Mouse (Mus musculus): ENCODE measurements around the gene Abtb1.
A peak's percentile ranks its signal among the peaks of the same experiment; 100 is the strongest.

Gene Abtb1

DNA sequence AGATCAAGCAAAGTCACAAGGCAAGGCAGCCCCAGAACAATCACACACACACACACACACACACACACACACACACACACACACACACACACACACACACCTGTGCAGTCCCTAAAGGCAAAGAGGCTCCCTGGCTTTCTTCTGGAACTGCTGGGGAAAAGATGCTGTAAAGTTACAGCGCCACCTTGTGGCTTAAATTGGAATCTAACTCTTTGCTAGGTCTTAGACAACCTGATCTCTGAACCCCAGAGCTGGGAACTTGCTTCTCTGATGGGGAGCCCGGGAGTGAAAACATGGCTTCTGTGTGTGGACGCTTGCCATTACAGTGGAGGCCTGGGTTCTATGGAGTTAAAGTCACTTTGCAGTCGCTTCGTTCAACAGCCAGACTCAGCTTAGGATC is 13.9 kb upstream of the Abtb1 start:
- peak; percentile 67 for DNase-seq (ENCODE audit: low read depth, low spot score)

DNA sequence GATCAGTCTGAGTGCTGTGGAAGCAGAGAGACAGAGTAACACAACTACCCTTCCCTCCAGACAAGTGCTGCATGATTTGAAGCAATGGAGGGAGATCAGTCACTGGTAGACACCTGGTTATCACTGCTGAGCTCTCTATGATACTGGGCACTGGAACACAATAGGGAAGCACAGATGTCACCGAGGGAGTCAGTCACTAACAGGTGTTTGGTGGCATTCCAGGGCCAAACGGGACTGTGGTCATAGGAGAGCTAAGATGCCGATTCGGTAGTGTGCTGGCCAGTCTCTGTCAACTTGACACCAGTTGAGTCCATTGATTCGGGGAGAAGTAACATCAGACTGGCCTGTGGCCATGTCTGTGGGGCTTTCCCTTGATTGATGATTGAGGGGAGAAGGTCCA is 12.7 kb upstream of the Abtb1 start:
- DNase-seq (ENCODE audit: low read depth, low spot score), result no peak

DNA sequence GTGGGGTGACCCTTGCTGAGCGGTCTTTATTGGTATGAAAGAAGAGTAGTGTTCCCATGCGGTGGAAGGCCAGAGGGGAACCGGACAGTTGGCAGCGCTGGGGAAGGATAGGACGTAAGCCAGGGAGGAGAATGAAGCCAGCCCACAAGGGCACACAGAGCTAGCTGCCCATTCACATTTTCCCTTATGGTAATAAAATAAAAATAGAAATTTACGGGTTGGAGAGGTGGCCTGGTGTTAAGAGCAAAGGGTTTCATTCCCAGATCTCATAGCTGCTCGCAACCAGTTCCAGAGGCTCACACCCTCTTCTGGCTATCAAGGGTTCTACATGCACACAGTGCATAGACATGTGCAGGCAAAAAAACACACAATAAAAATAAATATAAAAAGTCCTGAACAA is 8.2 kb upstream of the Abtb1 start:
- DNase-seq (ENCODE audit: low read depth, low spot score), result no peak

DNA sequence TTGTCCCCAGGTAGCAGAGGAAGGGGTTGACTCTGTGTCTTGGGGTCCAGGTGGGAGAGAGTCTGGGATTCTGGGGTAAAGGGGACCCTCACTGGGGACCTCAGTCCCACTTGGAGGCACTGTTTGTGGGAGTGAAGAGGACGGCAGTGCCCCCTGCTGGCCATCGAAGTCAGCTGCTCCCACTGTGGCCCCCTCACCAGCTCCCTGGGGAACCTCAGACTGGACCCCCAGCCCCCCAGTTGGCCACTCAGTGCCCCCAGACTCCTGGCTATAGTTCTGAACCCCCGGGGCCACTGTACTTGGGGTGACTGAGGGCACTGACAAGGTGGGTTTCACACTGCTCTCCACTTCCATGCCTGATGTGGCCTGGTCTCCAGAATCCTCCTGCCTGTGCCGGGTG is 7.5 kb upstream of the Abtb1 start:
- DNase-seq (ENCODE audit: low read depth, low spot score), result no peak

DNA sequence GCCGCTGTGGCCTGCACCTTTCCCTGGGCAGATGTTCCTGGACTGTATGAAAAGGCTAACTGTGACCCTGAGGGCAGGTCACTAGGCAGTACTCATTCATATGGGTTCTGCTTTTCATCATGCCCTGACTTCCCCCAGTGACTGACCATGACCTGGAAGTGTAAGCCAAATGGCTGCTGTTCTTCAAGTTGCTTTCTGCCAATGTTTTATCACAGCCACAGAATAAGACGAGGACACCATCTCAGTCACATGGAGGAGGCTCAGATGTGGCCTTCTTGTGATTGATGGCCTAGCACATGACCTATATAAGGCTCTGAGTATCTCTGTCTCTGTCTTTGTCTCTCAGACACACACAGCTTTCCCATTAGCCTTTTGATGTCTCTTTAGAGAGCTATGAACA is 5.8 kb upstream of the Abtb1 start:
- no peak for DNase-seq (ENCODE audit: low read depth, low spot score)

DNA sequence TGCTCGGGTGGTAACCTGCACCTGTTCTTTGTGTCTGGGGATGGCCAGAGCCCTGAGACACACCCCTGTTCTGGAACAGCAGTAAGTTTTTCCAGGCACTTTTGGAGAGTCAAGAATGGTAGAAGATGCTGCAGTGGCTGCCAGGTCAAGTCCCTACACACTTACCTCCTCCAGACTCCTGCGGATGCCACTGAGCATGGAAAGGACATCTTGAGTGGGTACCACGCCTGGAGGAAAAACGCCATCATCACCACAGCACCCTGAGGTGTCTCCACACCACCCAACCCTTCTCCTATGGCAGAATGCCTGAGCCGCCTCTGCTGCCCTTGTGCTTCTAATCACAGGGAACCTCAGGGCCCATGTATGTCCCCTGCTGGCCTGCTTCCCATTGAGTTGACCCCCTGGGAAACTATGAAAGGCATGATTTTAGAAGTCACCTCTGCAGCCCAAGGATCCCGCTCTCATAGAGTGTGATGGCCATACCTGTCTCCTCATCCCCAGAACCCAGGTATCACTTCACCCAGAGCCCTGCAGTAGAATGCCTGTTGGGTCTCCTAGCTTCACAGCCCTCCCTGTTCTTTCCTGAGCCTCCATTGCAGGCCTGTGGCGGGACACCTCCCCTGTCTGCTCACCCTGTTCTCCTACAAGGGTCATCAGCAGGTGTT is 3.2 kb upstream of the Abtb1 start:
- no peak for DNase-seq (ENCODE audit: low read depth, low spot score)

DNA sequence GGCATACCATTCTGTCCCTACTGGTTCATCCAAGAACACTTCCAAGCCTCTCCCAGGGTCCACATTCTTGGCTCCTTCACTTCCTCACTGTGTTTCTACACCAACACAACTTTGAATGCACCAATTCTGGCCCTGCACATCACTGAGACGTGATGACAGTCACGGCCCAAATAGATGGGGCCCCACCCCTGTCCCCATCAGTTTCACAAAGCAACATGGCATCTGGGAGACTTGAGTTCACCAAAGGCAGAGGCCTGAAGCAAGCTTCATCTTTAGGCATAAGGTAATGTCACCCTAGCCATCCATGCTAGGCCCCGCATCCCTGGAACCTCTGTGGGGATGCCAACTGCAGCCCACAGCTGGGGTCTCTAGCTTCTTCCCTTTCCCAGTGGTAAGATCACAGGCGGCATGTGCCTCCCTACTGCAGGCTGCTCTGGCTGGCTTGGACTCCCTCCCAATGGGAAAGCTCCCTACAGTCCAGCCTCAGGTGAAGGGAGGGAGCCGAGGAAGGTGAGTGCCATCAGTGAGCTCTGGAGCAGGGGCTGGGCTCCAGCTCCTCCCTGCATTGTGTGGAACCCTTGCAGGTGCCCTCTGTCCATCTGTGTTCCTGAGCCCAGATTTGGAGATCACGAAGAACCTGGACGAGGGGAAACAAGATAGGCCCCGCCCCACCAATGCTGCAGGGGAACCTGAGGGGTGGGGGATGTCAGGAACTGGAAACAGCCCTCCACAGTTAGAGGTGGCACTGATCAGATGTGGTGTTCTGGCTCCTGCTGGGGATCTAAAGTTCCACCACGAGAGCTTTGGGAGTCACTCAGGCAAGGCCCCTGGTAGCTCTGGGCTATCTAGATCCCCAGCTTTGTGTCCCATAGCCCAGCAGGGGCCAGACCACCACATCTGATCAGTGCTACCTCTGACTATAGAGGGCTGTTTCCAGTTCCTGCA is 2.3 kb upstream of the Abtb1 start:
- DNase-seq (ENCODE audit: low read depth, low spot score), result no peak

DNA sequence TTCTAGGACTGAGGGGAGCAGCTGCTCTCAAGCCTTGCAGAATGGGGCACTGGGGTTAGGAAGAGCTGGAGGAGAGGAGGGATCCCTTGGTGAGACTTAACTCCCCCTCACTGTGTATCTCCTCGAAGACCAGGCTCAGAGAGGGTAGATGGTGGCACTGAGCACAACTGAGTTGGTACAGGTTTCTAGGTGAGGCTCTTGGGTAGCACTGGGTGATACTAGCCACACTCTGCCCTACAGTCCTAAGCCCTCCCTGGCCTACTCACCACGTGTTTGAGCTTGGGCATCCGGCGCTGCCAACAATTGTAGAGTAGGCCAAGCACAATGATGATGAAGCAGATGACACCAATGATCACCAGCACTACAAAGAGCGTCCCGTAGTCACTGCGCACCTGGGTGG is 1.5 kb upstream of the Abtb1 start:
- DNase-seq (ENCODE audit: low read depth, low spot score), result no peak

DNA sequence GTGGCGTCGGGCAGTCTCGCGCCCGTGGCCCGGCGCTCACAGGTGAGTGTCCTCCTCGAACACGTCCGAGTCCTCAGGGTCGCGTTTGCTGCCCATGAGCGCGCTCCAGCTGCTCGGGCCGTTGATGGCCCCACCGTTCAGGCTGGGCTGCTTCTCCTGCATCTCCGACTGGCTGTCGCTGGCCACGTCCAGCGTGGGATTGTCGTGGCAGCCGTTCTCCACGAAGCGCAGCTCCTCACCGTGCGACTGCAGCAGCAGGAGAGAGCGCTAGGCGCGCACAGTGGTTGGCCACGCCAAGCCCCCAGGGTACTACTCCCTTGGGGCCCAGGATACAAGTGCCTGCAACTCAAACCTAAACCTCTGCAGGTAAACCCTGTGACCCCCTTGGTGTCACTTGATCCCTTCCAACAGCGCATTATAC is 957 bp upstream of the Abtb1 start:
- DNase-seq (ENCODE audit: low read depth, low spot score), result peak; percentile 26

DNA sequence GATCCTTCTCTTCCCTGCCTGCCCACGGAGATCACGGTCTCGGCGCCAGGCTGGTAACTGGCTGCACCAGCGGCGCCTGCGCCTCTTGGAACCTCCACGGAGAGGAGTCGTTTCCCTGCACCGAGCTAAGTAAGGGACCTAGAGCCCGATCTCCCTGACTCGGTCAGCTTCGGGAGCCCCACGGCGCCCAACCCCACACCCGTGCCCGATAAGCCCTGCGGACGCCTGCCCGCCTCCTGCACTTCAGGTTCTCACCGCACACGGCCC is 337 bp downstream of the Abtb1 start:
- DNase-seq (ENCODE audit: low read depth, low spot score), result no peak

DNA sequence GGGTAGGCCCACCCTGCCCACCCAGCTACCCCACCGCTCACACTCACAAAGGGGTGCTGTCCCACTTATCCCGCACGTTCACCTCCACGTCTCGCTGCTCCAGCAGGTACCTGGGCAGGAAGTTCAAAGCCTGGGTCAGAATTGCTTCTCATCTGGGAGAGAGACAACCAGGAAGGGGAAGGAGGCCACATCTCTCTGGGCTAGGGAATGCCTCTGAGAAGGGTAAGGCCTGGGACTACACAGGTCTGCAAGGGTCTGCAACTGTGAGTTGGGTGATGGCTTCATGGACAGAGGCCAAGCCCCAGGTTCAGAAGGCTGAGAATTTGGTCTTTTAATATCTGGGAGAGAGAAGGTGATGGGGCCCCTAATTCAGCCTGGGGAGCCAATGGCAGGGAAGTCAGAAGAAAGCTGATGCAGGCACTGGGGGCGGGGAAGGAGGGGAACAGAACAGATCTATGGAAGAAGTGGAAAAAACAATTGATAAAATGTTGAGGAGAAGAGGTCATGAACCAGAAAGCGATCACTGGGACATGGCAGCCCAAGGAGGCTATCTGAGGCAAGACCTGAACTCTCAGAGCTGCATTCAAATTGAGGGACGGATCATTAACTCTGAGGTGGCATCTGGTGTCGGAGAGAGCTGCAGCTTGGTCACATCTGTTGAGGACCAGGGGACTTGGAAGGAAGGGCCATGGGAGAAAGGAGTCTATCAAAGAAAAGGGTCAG is 832 bp downstream of the Abtb1 start:
- no peak for DNase-seq (ENCODE audit: low read depth, low spot score)

DNA sequence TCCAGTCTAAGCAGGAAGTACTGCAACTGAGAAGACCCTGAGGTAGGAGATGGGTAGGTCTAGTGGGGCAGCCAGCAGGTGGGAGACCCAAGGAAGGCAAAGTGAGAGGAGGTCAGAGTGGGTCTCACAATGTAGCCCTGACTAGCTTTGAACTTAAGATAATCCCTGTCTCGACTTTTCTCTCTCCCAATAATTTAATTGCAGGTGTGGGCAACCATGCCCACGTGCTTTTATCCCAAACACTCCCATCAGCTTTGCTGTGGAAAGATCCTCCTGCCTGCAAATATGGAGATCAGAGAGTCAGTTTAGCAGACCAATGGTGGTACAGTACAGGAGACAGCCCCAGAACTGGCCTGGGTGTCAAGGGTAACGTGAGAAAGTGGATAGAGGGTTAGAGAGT is 1.6 kb downstream of the Abtb1 start:
- DNase-seq (ENCODE audit: low read depth, low spot score), result no peak

DNA sequence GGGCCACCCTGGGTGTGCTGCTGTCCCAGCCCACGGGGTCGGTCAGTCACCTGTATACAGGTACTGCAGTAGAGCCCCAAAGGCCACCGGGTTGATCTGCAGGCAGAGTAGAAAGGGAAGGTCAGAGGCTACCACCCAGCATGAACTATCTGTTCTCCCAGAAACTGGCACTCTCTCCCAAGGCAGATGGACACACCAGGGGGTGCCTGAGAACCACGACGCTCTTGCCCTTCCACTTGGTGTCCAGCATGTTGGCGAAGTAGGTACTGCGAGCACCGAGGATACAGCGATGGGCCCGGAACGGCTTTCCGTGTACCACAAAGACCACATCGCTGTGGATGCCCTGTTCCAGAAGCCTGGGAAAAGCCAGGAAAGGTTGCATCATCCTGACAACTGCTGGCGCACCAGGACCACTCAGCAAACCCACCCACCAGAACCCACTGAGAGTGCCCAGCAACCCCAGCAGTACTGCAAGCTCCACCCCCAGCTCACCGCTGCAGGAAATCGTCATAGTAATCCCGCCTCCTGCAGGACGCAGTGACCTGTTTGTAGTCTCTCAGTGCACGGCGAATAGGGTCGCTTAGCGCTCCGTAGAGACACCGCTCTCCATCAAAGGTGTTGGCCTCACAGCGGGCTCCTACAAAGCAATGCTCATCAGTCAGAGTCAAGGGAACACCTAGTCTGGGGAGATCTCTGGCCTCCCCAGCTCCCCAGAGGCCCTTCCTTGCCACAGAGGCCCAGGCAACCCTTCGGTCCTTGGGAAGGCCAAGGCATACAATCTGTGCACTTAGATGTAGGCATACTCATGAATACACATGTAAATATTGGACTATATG is 2.4 kb downstream of the Abtb1 start:
- no peak for DNase-seq (ENCODE audit: low read depth, low spot score)

DNA sequence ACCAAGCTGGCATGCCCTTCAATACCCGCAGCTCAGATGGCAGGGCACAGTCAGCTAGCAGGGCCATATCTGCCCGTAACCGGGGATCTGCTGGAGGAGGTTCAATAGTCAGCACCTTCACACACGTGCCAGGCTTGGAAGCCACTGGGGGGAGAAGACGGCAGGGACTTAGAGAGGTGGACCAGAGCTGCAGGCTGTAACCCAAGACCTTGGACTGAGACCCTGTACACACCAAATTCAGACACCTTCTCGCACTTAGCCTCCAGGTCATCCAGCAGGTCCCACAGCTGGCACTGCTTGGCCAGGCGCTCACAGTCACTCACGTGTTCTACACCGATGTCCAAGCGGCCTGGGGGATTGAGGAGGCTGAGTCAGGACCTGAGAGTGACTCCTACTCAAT is 3.2 kb downstream of the Abtb1 start:
- DNase-seq (ENCODE audit: low read depth, low spot score), result no peak

DNA sequence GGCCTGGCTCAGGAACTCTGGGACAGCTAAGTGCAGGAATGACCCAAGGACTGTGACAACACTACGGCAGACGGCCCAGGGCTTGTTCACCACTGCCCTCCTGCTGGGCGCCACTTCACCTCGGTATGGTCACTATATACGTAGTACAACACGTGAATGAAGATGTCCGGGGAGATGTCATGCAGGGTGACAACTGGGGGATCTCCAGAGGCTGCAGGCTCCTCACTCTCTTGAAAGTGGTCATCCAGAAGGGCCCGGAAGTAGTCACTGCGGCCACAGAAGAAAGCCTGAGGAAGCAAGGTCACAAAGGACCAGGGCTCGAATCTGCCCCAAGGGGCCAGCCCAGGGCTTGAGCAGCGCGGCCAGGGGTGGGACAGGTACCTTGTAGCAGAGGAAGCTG is 3.8 kb downstream of the Abtb1 start:
- DNase-seq (ENCODE audit: low read depth, low spot score), result no peak

DNA sequence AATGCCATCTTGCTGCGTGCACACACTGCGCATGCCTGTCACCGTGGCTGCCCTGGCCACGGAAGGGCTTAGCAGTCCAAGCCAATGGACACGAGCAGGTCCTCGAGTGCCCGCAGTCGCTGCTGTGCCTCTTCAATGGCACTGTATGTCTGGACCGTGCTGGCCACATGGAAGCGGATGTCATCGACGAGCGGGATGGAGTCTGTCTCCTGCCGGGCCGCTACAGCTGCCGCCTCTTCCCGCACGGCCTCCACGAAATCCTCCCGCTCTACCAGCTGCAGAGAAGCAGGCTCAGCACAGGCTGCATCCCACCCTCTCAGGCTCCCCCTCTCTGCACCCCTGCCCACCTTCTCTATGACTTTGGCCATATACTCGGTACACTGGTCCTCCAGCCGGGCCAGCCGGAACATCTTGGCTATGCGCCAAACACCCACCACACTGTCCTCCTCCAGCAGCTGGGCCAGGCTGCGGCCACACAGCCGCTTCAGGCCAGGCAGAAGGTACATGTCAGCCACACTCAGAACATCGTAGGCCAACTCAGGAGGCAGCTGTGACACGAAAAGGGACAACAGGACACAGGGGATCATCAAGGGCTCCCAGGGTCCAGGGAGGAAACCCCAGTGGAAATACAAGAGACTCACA is 5.5 kb downstream of the Abtb1 start:
- no peak for DNase-seq (ENCODE audit: low read depth, low spot score)

DNA sequence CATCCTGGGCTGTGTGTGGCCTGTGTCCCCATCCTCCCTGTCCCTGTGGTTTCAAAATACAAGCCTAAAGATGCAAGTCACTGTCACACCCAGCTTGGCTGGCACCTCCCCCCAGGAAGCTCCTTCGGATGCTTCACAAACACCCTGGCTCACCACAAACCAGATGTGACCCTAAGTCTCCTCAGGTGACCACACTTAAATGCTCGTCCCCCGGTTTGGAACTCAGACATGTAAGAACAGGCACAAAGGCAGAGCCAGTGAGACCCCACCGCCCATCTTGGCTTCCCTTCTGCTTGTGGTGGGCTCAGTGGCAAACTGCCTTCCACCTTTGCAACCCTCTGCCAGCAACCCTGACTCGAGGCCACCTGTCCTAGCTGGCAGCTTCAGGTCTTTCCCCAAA is 6.7 kb downstream of the Abtb1 start:
- DNase-seq (ENCODE audit: low read depth, low spot score), result no peak

DNA sequence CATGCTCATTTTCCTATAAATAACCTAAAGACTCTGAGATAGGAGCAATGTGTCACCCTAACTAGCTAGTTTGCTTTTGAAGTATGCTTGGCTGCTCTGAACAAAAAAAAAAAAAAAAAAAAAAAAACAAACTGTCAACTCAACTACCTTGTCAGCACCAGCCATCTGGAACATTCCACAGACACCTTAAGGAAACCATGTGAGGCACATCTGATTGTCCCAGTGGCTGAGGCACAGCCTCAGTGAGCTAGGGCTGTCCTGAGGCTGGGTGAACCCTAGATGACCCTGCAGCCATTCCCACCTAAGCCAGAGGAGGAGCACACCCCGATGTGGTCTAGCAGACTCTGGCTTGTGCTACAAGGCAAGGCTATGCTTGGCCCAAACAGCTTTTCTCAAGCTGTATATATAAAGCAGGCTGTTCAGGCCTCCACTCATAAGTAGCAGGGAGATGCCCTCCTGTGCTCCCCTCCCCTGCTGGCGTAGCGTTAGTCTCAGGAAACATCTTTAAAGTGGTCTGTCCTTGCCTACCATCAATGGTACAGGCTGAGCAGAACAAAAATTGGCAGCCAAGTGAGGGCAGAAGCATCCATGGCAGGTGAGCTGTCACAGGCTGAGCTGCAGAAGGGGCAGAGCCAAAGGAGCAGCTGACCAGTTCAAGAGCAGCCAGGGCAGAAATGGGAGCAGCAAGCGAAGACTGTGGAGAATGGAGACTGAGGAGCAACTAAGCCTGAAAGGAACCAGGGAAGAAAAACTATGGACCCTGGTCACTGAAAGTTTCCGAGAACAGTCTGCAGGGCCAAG is 8.2 kb downstream of the Abtb1 start:
- no peak for DNase-seq (ENCODE audit: low read depth, low spot score)

DNA sequence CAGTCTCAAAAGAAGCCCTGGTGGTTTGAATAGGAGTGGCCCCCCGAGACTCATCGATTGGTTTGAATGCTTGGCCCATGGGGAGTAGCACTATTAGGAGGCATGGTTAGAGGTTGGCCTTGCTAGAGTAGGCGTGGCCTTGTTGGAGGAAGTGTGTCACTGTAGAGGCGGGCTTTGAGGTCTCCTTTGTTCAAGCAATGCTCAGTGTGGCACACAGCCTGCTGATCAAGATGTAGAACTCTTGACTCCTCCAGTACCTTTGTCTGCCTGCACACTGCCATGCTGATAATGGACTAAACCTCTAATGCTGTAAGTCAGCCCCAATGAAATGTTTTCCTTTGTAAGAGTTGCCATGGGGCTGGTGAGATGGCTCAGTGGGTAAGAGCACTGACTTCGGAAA is 9.1 kb downstream of the Abtb1 start:
- DNase-seq (ENCODE audit: low read depth, low spot score), result no peak

DNA sequence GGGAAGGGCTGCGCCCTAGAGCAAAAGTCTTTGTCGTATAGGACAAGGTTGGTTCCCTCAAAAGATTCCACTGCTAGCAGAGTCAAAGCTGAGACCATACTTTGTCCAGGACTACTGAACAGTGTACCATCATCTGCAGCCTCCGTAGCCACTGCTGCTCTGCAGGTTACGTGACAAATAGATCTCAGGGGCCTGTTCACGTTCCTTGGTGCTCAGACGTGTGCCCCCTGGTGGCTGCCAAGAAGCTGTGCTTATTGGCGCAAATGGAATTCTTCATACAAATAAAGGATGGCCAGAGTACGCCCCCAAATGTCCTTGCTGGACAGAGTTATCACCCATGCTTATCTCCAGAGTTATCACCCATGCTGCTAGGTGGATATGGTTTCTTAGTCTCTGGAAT is 10.3 kb downstream of the Abtb1 start:
- peak; percentile 67 for DNase-seq (ENCODE audit: low read depth, low spot score)
